Mouse (Mus musculus) lung, embryonic 15.5 days (tissue): ENCODE results near the gene Drc3. TPM values are rescaled to one million over a fixed set of nuclear protein-coding genes. Genes with fewer than 3 reads are reported as not detected.

ENCODE experiments used
- ATAC-seq: fragments of 200-750 bp; cut with Nextera tagmentation; 2 replicates; pipeline ENCODE4 v1.8.0; 2017; ENCODE audit warnings: moderate number of reproducible peaks, borderline replicate concordance; ENCODE audit not compliant: low FRiP score, low TSS enrichment; ENCODE audit errors: extremely low read depth
- H3K27ac ChIP-seq: fragments of 300-500 bp; sonication (generic); 2 replicates; pipeline ENCODE4 v1.5.1; 2015; ENCODE audit warnings: moderate library complexity, mild to moderate bottlenecking, inconsistent platforms
- H3K27me3 ChIP-seq: fragments of 300-500 bp; sonication (generic); 2 replicates; pipeline ENCODE4 v1.6.1; 2015; ENCODE audit warnings: inconsistent platforms
- H3K36me3 ChIP-seq: fragments of 300-500 bp; sonication (generic); 2 replicates; pipeline ENCODE4 v1.6.1; 2015; ENCODE audit warnings: inconsistent platforms
- H3K4me1 ChIP-seq: fragments of 300-500 bp; sonication (generic); 2 replicates; pipeline ENCODE4 v1.6.1; 2015; ENCODE audit warnings: inconsistent platforms
- H3K4me2 ChIP-seq: fragments of 300-500 bp; sonication (generic); 2 replicates; pipeline ENCODE4 v1.6.1; 2015; ENCODE audit warnings: inconsistent platforms, mild to moderate bottlenecking, moderate library complexity
- H3K4me3 ChIP-seq: fragments of 300-500 bp; sonication (generic); 2 replicates; pipeline ENCODE4 v1.5.1; 2015; ENCODE audit warnings: mild to moderate bottlenecking, inconsistent platforms
- H3K9ac ChIP-seq: fragments of 300-500 bp; sonication (generic); 2 replicates; pipeline ENCODE4 v1.6.1; 2015; ENCODE audit warnings: inconsistent platforms
- H3K9me3 ChIP-seq: fragments of 300-500 bp; sonication (generic); 2 replicates; pipeline ENCODE4 v1.6.1; 2016; ENCODE audit warnings: inconsistent platforms
- WGBS: fragments of 180-500 bp; shearing (Covaris S2); methylation state at CpG from one replicate; pipeline ENCODE4 v1.1.7; 2015; 5-methylcytosine and 5-hydroxymethylcytosine counted together
- polyA plus RNA-seq: library from polyadenylated mRNA; unstranded; fragments of >200 nt; fragmentation: Nextera tagmentation; extraction: Ambion mirVana; gene quantifications from 2 replicates; pipeline ENCODE4 v1.2.1, GENCODE M21; 2015

Gene Drc3
- polyA plus RNA-seq, 1 experiment from 2014 or later, result 6.1 TPM

DNA sequence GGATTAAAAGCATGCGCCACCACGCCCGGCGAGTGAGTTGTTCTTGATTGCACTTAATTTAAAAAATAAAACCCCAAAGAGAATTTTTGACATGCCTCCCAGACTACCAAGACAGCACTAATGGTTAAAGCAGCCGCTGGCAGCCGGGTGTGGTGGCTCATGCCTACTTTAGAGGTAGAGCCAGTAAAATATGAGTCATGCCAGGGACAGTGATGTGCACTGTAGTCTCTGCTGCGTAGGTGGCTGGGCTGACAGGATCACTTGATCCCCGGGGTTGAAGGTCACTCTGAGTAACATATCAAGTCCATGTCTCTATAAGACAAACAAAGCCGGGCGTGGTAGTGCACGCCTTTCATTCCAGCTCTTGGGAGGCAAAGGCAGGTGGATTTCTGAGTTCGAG lies 13.8 kb upstream of the Drc3 start:
- Histone ChIP-seq H3K27ac (no peak overlapping the region), H3K4me1 (no peaks in the 10 kb centered on the region; the same call in 1 of the 2 replicates), H3K36me3 (no peaks in the 10 kb centered on the region), H3K4me2 (no peak overlapping the region), H3K27me3 (no peaks in the 10 kb centered on the region), H3K4me3 (no peak overlapping the region), H3K9me3 (no peaks in the 10 kb centered on the region), H3K9ac (no peak overlapping the region)
- WGBS, result 86% methylated on average over 12 of the region's 12 CpGs
- ATAC-seq, result no peak

DNA sequence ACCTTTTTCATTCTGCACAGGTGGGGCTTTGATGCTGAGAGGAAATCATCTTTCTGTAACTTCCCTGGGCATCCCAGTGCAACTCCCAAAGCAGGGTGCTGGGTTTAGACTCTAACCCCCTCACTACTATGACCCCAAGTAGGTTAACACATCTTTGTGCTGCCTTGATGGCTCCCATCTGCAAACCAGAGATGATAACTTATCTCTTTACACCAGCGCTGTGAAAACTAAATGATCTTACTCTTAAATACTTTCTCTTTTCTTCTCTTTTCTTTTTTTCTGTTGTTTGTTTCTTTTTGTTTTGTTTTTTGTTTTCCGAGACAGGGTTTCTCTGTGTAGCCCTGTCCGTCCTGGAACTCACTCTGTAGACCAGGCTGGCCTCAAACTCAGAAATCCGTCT lies 7.3 kb upstream of the Drc3 start:
- 0 out of 2 replicates have a peak, but pooled peaks cover 6% of the 10 kb centered on the region for H3K4me1 ChIP-seq
- no peak for ATAC-seq
- H3K4me2 ChIP-seq, result no peak overlapping the region
- H3K36me3 ChIP-seq, result no peaks in the 10 kb centered on the region
- H3K4me3 ChIP-seq, result no peak overlapping the region
- no peaks in the 10 kb centered on the region for H3K9me3 ChIP-seq
- WGBS, result 82% methylated on average over 4 of the region's 4 CpGs
- no peak overlapping the region for H3K27ac ChIP-seq
- no peaks in the 10 kb centered on the region for H3K27me3 ChIP-seq
- no peak overlapping the region for H3K9ac ChIP-seq

DNA sequence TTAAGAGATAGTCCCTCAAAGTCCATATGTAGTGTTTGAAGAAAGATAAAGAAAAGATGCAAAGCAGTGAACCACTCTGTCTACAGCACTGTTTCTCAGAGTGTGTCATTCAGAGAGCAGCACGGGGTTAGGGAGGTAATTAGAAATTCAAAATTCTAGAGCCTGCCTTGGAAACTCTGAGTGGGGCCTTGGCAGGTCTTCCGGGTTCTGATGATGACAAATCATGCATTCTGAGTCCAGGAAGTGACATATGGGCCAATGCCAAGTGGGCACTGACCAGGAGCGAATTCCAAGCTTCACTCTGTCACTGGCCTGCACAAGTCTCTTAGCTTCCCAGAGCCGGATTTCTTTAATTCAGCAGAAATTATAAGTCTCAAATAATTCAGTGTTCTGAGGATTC lies 6.6 kb upstream of the Drc3 start:
- no peak overlapping the region for H3K9ac ChIP-seq
- no peak overlapping the region for H3K4me3 ChIP-seq
- H3K4me1 ChIP-seq, result peaks cover 9% of the 10 kb centered on the region
- H3K27me3 ChIP-seq, result no peaks in the 10 kb centered on the region
- no peak overlapping the region for H3K4me2 ChIP-seq
- WGBS, result 51% methylated on average over 4 of the region's 4 CpGs
- ATAC-seq, result no peak
- H3K27ac ChIP-seq, result no peak overlapping the region
- no peaks in the 10 kb centered on the region for H3K36me3 ChIP-seq
- H3K9me3 ChIP-seq, result no peaks in the 10 kb centered on the region

DNA sequence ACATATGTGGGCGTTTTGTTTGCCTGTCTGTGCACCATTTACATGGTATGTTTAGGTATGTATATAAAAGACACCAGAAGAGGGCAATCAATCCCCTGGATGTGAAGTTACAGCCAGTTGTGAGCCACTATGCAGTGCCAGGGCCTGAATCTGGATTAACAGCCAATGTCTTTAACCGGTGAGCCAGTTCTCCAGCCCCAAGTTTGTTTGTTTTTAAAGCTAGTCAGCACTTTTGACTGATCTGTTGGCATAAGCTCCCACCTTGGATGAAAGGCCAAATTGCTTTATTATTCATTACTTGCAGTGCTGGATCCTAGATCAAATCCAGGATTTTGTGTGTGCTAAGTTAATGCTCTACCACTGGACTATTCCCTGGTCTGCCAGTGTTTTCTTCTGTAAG lies 1.7 kb upstream of the Drc3 start:
- H3K9me3 ChIP-seq, result no peaks in the 10 kb centered on the region
- H3K4me1 ChIP-seq, result peaks cover 16% of the 10 kb centered on the region
- 43% methylated on average over 2 of the region's 2 CpGs for WGBS
- no peak overlapping the region for H3K9ac ChIP-seq
- H3K27me3 ChIP-seq, result no peaks in the 10 kb centered on the region
- peak overlapping the region; percentile 91 for H3K4me2 ChIP-seq
- no peak overlapping the region for H3K27ac ChIP-seq
- no peak for ATAC-seq
- H3K4me3 ChIP-seq, result peak overlapping the region; percentile 94
- no peaks in the 10 kb centered on the region for H3K36me3 ChIP-seq

DNA sequence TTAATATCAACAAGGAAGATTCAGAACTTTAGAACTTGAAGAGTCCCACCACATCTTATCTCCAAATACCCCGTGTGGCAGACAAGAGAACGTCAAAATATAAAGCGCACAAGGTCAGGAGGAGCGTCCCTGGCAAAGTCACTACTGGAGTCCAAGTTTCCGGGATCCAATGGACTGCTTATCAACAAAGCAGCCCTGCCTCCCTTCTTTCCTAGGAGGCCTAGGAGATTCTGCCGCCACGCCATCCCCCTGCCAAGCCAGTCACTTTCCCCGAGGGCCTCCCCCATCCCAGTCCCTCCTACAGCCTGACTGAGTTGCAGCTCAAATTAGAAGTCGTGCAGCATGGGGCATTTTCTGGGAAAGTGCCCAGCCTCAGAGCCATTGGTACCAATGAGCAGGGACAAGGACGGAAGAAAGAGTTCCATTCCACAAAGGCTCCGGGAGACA lies 1.2 kb upstream of the Drc3 start:
- 13% methylated on average over 11 of the region's 11 CpGs for WGBS
- Histone ChIP-seq H3K9me3 (no peaks in the 10 kb centered on the region), H3K4me3 (peak overlapping the region; percentile 94), H3K27ac (peak overlapping the region; percentile 50), H3K36me3 (no peaks in the 10 kb centered on the region), H3K27me3 (no peaks in the 10 kb centered on the region), H3K9ac (peak overlapping the region; percentile 80), H3K4me2 (peak overlapping the region; percentile 91), H3K4me1 (peaks cover 13% of the 10 kb centered on the region)
- no peak for ATAC-seq

DNA sequence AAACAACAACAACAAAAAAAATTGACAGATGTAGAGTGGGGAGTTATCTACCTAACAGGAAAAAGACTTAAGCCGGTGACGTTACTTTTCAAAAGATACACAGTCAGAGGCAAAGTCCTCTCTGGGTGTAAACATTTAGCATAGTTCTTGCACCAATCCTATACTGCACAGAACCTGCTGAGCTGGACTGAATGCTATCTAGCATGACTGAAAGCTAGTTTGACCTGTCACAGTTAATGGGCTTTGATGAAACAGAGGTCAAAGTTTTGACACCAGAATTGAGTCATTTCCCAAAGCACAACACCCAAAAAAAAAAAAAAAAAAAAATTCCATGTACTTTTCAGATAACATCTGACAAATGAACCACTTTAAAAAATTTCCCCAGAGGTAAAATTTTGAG lies 2.8 kb downstream of the Drc3 start:
- Histone ChIP-seq H3K9me3 (no peaks in the 10 kb centered on the region), H3K27ac (no peak overlapping the region), H3K4me1 (peaks cover 13% of the 10 kb centered on the region), H3K4me2 (no peak overlapping the region), H3K9ac (no peak overlapping the region), H3K36me3 (no peaks in the 10 kb centered on the region), H3K27me3 (no peaks in the 10 kb centered on the region), H3K4me3 (no peak overlapping the region)
- WGBS, result 68% methylated on average over 2 of the region's 2 CpGs
- no peak for ATAC-seq

DNA sequence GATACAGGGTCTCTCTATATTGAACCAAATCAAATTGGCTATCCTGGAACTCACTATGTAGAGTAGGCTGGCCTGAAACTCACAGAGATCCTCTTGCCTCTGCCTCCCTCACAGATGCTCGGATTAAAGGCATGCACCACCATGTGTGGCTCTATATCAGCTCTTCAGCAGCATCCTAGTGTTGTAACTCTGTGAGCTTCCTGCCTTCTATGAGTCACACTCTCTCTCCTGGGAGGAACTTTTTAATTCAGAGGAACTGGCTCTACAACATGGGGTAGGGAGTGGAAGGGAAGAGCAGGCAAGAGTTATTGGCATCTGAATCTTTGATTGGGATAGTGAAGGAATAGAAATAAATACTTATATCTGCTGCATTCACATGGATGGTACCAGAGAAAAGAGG lies 4.0 kb downstream of the Drc3 start:
- H3K4me3 ChIP-seq, result no peak overlapping the region
- no peak overlapping the region for H3K9ac ChIP-seq
- H3K4me1 ChIP-seq, result peaks cover 4% of the 10 kb centered on the region; the same call in 1 of the 2 replicates
- no peak overlapping the region for H3K4me2 ChIP-seq
- no peak overlapping the region for H3K27ac ChIP-seq
- ATAC-seq, result no peak
- H3K9me3 ChIP-seq, result no peaks in the 10 kb centered on the region
- H3K27me3 ChIP-seq, result no peaks in the 10 kb centered on the region
- no peaks in the 10 kb centered on the region for H3K36me3 ChIP-seq
- WGBS, result 40% methylated on average over 1 of the region's 1 CpGs

DNA sequence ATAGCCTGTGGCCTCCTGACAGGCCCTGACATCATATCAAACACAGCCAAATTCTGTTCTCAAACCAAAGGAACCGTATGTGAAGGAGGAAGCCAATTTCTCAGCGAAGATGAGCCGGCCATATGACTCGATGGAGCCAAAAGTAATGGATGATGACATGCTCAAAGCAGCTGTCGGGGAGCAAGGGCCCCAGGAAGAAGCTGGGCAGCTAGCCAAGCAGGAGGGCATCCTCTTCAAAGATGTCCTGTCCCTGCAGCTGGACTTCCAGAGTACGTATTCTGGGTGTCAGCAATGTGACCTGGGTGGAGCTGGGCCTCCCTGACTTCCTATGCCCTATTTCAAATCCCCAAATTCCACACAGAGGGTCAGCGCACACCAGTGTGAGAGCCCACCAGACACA lies 5.4 kb downstream of the Drc3 start:
- Histone ChIP-seq H3K9ac (no peak overlapping the region), H3K27me3 (no peaks in the 10 kb centered on the region), H3K36me3 (no peaks in the 10 kb centered on the region), H3K9me3 (no peaks in the 10 kb centered on the region), H3K27ac (no peak overlapping the region), H3K4me3 (no peak overlapping the region), H3K4me1 (0 out of 2 replicates have a peak, but pooled peaks cover under 1% of the 10 kb centered on the region), H3K4me2 (no peak overlapping the region)
- WGBS, result 47% methylated on average over 7 of the region's 7 CpGs
- ATAC-seq, result no peak

DNA sequence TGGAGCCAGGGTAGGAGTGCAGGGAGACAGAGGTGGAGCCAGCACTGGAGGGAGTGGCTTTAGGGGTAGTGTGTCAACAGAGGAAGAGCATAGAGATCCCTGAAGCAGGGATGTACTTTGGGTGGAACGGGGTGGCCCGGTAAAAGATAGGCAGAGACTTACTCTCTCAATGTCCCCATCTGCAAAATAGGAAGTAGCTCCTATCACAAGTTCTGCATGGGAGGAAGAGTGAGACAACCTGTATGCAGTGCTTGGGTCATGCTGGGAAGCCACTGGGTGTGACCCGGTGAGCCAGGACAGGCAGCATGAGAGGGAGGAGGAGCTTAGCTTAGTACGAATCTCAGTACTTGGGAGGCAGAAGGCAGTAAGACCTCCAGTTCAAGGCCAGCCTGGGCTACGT lies 6.0 kb downstream of the Drc3 start:
- H3K27me3 ChIP-seq, result no peaks in the 10 kb centered on the region
- H3K4me2 ChIP-seq, result no peak overlapping the region
- no peaks in the 10 kb centered on the region for H3K36me3 ChIP-seq
- H3K4me1 ChIP-seq, result no peaks in the 10 kb centered on the region
- no peak overlapping the region for H3K9ac ChIP-seq
- H3K27ac ChIP-seq, result no peak overlapping the region
- WGBS, result 63% methylated on average over 5 of the region's 5 CpGs
- H3K4me3 ChIP-seq, result no peak overlapping the region
- no peaks in the 10 kb centered on the region for H3K9me3 ChIP-seq
- ATAC-seq, result no peak

DNA sequence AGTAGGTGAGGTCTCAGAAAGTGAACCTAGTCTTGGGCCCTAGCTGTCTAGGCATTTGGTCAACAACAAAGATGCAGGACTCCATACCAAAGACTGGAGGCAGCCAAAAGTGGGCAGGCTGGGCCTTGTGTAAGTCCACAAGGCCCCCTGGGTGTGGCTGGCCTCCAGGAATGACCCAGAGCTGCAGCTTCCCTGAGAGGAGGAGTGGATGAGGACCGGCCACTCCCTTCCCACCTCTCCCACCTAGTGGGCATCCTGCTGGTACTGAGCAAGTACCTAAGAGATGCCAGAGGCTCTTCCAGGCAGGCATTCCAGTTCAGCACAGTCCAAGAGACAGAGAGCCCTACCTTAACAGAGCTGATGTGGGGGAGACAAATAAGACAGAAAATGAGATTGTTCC lies 6.8 kb downstream of the Drc3 start:
- Histone ChIP-seq H3K4me1 (no peaks in the 10 kb centered on the region), H3K36me3 (no peaks in the 10 kb centered on the region), H3K4me3 (no peak overlapping the region), H3K27me3 (no peaks in the 10 kb centered on the region), H3K9me3 (no peaks in the 10 kb centered on the region), H3K9ac (no peak overlapping the region), H3K4me2 (no peak overlapping the region), H3K27ac (no peak overlapping the region; the same call in 1 of the 2 replicates)
- WGBS, result 82% methylated on average over 1 of the region's 1 CpGs
- no peak for ATAC-seq

DNA sequence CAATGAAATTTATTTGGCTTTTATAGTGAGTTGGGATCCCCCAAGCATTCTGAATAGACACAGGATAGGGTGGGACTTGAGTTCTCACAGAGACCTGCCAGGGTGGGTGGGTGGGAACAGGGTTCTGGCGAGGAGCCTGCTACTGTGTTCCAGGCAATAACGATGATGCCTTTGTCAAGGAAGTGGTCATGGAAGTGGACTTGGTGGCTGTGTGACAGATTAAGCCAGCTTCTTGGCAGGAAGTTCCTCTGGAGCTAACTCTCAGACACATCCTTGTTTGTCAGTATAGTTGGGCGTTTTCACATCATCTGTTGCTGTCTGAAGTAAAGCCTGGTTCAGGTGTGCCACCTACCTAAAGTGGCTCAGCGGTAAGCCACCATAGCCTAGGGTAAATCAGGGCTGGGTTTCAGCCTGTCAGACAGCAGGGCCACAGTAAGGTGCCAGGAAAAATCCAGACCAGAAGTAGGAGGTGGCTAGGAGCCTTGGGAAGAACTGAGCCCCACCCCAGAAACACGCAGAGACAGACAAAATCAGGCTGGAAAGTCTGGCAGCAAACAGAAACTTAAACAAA lies 7.6 kb downstream of the Drc3 start:
- Histone ChIP-seq H3K9me3 (no peaks in the 10 kb centered on the region), H3K27me3 (no peaks in the 10 kb centered on the region), H3K36me3 (no peaks in the 10 kb centered on the region), H3K27ac (no peak overlapping the region), H3K4me1 (no peaks in the 10 kb centered on the region), H3K9ac (no peak overlapping the region), H3K4me3 (no peak overlapping the region), H3K4me2 (no peak overlapping the region)
- WGBS, result 63% methylated on average over 5 of the region's 5 CpGs
- no peak for ATAC-seq

DNA sequence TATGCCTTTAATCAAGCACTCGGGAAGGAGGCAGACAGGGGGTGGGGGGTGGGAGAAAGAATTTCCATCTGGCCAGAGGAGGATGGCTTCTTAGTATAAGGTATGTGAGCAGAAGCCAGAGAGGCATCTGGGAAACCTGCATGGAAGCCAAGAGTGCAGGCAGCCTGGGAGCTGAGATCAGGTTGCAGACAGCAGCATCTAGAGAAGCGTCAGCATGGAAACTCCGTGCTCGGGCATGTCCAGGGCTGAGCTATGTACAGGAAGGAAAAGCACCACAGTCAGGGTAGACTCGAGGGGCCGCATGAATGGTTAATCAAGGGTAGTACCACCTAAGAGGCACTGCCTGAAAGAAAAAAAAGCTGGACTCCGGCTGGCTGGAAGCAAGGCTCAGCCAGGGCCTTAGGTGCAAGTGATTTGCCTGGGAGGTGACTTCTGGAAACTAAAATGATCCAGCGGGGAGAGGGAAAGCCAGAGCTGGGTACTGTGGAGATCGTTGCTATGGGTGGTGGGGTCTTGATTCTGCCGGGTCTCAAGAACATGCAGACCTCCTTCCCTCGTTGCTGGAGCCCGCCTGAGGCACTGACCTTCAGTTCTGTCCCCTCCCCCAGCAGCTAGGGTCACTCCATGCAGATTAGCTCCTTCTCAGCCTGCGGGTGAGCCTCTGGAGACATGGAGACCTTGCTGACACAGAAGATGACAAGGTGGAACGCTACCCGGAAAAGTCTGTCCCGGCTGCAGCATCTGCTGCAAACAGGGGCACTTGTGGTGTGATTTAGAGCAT lies 13.3 kb downstream of the Drc3 start:
- Histone ChIP-seq H3K27ac (0 out of 2 replicates have a peak overlapping the region, but pooled peaks have one; percentile 15), H3K9me3 (no peaks in the 10 kb centered on the region), H3K27me3 (no peaks in the 10 kb centered on the region), H3K4me3 (no peak overlapping the region), H3K9ac (no peak overlapping the region), H3K4me2 (no peak overlapping the region), H3K36me3 (no peaks in the 10 kb centered on the region), H3K4me1 (peaks cover 12% of the 10 kb centered on the region)
- ATAC-seq, result peak; percentile 27; the same call in 1 of the 2 replicates
- 17% methylated on average over 16 of the region's 16 CpGs for WGBS
